Mouse (Mus musculus) hindlimb bud, embryonic 11.5 days (tissue): ENCODE measurements around the gene Tmem108.
A peak's percentile ranks its signal among the peaks of the same experiment; 100 is the strongest.

Source experiments
- DNase-seq: peaks from one replicate; pipeline ENCODE4 v3.0.0-alpha.2; 2012; ENCODE audit warnings: low read depth, low spot score; ENCODE audit errors: extremely low spot score

The Tmem108 gene

GRCm38 (mm10) chr9:103761647-103762084, at the start of gene Tmem108:
Gene Tmem108 (minus strand): TSS chr9:103761837.
- DNase-seq = peak; percentile 52

- no peak for DNase-seq
Observed at GRCm38 (mm10) chr9:103789029-103789428, 27.4 kb upstream of the Tmem108 start.

GRCm38 (mm10) chr9:103784156-103784555, 22.5 kb upstream of the Tmem108 start:
- no peak for DNase-seq

- no peak for DNase-seq
Observed at GRCm38 (mm10) chr9:103783276-103783675, 21.6 kb upstream of the Tmem108 start.

- no peak for DNase-seq
Observed at GRCm38 (mm10) chr9:103782306-103782705, 20.7 kb upstream of the Tmem108 start.

GRCm38 (mm10) chr9:103781407-103781806, 19.8 kb upstream of the Tmem108 start:
- no peak for DNase-seq

- no peak for DNase-seq
Observed at GRCm38 (mm10) chr9:103780598-103780997, 19.0 kb upstream of the Tmem108 start.

- DNase-seq = no peak
Observed at GRCm38 (mm10) chr9:103778185-103778584, 16.5 kb upstream of the Tmem108 start.

GRCm38 (mm10) chr9:103761151-103761571, 476 bp downstream of the Tmem108 start:
- no peak for DNase-seq

GRCm38 (mm10) chr9:103760356-103760755, 1.3 kb downstream of the Tmem108 start:
- DNase-seq = no peak

- no peak for DNase-seq
Observed at GRCm38 (mm10) chr9:103759829-103760228, 1.8 kb downstream of the Tmem108 start.

GRCm38 (mm10) chr9:103758930-103759695, 2.5 kb downstream of the Tmem108 start:
- peak; percentile 46 for DNase-seq

- DNase-seq = no peak
Observed at GRCm38 (mm10) chr9:103758246-103758645, 3.4 kb downstream of the Tmem108 start.

- DNase-seq = no peak
Observed at GRCm38 (mm10) chr9:103752618-103753017, 9.0 kb downstream of the Tmem108 start.

- no peak for DNase-seq
Observed at GRCm38 (mm10) chr9:103751568-103751967, 10.1 kb downstream of the Tmem108 start.

- DNase-seq = no peak
Observed at GRCm38 (mm10) chr9:103750491-103750890, 11.1 kb downstream of the Tmem108 start.

GRCm38 (mm10) chr9:103746598-103746997, 15.0 kb downstream of the Tmem108 start:
- no peak for DNase-seq

- no peak for DNase-seq
Observed at GRCm38 (mm10) chr9:103740145-103740544, 21.5 kb downstream of the Tmem108 start.

GRCm38 (mm10) chr9:103739062-103739461, 22.6 kb downstream of the Tmem108 start:
- no peak for DNase-seq

GRCm38 (mm10) chr9:103729716-103730115, 31.9 kb downstream of the Tmem108 start:
- DNase-seq = no peak

- no peak for DNase-seq
Observed at GRCm38 (mm10) chr9:103726751-103727462, 34.7 kb downstream of the Tmem108 start.

- DNase-seq = no peak
Observed at GRCm38 (mm10) chr9:103725497-103725896, 36.1 kb downstream of the Tmem108 start.
